Mouse (Mus musculus) ES-Bruce4 (cell line): ENCODE data around the gene Mcrs1.

Experiments used
- EP300 ChIP-seq: IDR thresholded peaks from 2 replicates; pipeline ENCODE4 v1.6.1; 2011; ENCODE audit warnings: low read depth, low read length; ENCODE audit not compliant: insufficient read depth
- POLR2A ChIP-seq: IDR thresholded peaks from one replicate; pipeline ENCODE4 v1.8.1; 2011; ENCODE audit warnings: low read length; ENCODE audit not compliant: insufficient read depth

- TF ChIP-seq EP300, result no peak
- TF ChIP-seq POLR2A, result no peak
These were observed 28.1 kb downstream of the Mcrs1 start for GRCm38 (mm10) chr15:99223585-99224207.
